Mouse (Mus musculus) kidney, adult 2 months (tissue): ENCODE measurements at regions not wholly inside any gene's neighbourhood (a gene's known extent, or its start where the extent isn't known, plus 50 kb on each side); places are given as distances from the start of the nearest gene placed in this dataset.

Source experiments
- CTCF ChIP-seq: fragments of 200-500 bp; conservative IDR thresholded peaks from 2 replicates; pipeline ENCODE4 v1.5.1; 2011; ENCODE audit warnings: low read depth, mild to moderate bottlenecking, control low read depth, low read length, moderate library complexity, mixed read lengths; ENCODE audit not compliant: insufficient read depth, insufficient read length
- POLR2A ChIP-seq: fragments of 200-500 bp; IDR thresholded peaks from one replicate; pipeline ENCODE4 v1.6.1; 2011; ENCODE audit warnings: low read depth, low read length, control low read depth

DNA sequence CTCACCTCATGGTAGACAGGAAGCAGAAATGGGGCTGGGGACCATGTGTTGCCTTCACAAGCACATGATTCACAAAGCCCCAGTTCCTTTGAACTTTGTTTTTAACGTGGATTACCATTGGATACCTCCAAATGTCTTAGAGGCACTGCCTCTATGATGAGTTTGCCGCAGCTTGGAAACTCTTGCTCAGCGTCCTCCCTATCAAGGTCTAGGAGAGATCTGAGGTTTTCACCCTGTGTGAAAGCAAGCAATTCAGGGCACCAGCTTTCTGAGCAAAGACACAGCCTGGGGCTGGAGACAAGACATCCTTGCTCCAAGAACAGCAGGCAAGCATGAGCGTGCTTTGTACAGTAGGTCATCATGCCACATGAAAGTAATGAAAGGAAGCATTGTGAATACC is 93.6 kb upstream of the Ifngr1 start:
- TF ChIP-seq CTCF: no peak
- no peak for TF ChIP-seq POLR2A
